Mouse (Mus musculus): ENCODE measurements around the gene Immp2l.

Immp2l gene

DNA sequence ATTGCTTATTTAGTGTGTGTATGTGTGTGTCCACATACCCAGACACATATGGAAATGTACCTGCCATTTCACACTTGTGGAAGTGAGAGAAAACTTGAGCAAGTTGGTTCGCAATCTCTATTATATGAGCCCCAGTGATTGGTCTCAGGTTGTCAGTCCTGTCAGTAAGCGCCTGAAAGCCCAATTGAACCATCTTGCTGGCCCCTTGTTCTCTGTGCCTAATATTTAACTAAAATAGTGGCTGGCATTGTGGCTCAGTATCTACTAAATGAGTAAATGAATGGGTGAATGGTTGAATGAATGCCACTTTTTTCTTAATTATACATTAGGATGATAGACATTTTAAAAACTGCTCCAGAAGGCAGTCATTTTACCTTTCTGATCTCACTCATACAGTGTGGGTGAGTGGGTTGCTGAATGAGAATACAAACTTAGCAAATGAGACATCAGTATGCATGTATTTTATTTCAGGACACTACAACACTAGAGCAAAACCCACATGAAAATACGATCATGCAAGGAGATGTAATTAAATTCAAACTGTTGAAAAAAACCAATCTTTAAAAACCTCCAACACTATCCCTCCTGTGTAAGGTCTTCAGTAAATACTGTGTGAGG lies 444.6 kb downstream of the Immp2l start:
- no peak for DNase-seq

DNA sequence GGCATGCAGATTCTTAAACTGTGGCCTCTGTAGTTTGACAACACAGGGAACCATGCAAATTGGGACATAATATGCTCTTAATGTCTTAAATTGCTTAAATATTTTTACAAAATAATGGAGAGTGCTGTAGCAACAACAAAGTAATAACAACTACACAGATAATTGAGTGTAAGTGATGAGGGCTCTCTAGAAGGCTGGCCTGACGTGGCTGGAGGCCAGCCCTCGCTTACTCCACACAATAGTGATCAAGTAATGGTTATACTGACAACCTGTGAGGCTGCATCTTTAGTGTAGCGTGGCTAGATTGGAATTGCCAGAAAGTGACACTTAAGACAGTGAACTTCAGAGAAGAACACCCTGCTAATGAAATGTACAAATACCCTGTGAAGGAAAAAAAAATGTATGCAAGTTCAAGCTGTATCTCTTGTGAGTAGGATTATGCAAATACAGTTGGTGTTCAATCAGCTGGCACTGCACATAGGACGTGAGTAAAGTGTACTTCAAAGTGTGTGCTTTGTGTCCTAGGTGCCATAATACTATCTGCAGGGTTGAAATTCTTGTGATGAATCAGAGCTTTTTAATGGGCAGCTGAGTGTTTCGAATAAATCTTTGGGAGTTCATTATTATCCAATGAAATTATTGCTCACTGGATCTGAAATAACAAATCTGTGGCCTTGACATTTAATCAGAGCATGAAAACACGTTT lies 445.4 kb downstream of the Immp2l start:
- DNase-seq: no peak

DNA sequence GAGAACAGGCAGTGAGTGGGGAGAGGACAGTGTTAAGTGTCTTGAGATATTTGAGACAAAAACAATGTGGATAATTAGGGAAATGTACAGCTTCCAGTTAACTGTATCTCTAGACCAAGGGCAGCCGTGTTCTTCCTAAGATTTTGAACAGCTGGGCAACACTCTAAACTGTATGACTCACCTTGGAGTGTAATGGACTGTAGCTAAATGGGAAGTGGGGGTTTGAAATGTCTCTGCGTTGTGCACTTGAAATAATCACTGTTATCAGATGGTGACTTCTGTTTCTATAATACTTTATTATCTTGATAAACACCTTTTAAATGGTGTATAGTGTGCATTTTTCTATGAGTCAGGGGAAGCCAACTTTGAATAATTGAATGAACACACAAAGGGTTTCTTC lies 457.6 kb downstream of the Immp2l start:
- DNase-seq: no peak

DNA sequence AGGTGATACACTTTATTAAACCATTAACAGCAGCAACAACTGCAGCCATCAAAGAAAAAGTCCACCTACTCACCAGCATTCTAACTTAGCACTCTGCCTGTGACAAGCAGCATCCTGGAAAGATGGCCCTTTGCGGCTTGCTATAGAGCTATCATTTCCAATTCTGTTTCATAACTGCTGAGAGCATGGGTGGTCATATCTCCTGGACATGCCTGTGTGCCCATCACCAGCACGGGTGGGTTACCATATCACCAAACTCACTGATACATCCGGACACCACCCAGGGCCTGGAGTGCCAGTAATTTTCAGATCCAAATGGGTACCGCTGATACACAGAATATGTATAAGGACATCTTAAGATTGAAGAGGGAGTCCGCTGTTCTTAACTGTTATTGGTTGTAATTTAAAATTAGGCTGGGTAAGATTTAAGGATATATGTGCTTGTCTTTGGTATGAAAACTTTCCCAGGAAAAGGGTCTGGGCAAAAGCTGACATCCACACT lies 459.3 kb downstream of the Immp2l start:
- DNase-seq: peak; percentile 19 to 31

DNA sequence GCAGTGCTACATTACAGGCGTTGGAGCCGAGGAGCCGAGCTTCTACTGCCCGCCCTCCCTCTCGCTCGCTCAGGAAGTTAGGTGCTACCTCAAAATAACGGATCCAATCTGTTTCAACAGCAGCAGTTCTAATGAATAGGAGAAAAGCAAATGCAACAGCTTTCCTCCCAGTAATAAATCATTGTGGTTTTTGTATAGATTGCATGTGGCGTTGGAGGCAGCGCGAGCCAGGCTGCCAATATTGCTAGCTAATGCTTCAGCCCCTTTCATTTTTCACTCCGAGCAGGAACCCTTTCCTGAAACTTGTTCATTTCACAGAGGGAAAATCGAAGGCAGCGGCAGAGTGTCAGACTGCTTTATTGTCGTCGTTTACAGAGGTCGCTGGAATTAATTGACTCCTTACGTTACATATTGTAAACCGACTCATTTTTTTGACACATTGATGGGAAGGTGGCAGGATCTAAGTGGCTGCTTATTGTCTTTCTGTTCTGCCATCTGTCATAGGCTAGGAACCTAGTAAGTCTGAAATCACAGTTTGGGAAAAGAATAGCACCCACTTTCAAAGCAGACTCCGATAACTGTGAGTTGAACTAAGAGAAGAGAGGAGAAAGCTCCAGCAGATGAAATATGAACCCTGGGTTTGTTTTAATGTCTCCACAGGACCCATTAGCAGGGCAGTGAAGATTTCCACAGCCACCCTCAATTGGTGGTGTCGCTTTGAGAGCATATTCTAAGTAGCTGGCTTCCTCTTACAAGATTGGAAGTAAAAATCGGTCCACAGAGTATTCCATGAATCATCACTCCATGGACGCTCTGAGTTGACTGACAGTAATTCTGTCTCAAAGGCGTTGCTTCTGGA lies 459.9 kb downstream of the Immp2l start:
- peak; percentile 31 to 50 for DNase-seq

DNA sequence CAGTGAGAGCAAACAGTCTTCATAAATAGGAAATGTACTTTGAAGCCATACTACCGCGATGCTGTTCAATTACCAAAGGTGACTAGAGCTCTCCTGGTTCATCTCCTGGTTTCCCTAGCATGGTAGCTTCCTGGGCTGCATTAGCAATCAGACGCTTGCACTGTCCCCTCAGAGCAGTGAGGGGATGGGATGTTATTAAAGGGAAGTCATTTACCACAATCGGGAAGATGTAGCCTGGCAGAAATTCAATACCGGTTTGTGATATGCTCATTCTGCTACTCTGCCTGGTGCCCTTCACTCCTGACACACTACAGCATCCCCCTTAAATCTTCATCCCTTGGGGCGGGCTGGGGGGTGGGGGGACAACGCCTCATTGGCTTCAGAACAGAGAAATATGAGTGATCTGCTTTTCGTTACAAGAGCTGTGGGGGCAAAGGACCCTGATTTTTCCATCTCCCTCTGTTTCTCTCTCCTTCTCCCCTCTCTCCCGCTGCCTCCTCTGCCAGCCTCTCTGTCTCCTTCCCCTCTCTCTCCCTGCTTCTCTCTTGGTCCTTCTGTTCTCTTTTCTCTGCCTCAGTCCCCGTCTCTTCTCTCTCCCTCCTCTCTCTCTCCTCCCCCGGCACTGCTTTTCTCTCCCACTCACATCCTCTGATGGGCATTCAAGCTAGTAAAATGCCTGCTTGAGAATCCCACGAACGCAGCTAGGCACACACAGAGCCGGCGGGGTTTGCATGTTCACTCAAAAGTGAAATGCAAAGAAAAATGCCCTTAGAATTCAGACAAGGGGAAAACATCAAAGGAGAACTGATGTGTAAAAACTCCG lies 461.0 kb downstream of the Immp2l start:
- peak; percentile 26 to 42 for DNase-seq

DNA sequence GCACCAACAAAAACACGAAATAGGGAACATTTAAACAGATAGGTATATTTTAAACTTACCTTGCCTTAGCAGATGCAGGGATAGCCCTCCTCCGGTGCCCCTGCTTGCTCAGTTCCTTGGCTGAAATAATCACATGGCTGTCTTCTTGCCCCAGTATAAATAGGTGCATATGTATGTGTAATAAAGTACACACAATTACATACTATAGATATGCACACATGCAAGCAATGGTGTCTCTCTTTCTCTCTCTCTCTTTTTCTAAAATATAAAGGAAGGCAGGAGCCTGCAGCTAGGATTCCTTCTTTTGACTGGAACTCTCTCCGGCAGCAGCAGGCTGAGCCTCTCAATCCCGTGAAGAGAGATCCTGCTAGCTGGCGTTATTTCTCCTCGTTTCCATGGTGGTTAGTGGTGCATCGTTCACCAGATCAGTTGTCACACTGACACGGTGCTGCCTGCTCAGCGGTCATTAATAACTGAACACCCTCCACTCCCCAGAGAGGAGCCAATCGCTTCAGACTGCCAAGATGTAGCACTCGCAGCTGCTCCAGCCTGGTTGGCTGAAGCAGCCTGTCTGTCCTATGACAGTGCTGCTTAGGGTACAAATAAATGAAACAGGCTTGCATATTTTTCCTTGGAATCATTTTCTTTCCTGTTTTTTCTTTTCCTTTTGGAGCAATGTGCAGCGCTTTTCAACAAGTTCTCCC lies 461.8 kb downstream of the Immp2l start:
- peak; percentile 69 to 74 for DNase-seq

DNA sequence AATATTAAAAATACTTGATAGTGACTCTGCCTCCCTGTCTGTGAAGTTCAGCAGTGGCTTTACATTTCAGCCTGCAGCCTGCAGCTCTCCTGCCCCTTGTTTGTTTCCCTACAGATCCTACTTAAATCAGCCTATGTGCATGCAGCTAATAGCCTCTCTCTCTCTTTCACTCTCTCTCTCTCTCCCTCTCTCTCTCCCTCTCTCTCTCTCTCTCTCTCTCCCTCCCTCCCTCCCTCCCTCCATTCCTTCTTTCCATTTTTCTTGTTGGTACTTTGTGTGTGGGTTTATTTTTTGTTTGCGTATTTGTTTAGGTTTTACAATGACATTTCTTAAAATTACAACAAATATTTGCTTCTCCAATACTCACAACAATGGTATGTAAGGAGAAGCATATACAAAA lies 462.4 kb downstream of the Immp2l start, which contains the start of gene Lrrn3:
Lrrn3 (minus strand) TSS at position 101 of the 400 bp plus-strand sequence.
- no peak for DNase-seq

DNA sequence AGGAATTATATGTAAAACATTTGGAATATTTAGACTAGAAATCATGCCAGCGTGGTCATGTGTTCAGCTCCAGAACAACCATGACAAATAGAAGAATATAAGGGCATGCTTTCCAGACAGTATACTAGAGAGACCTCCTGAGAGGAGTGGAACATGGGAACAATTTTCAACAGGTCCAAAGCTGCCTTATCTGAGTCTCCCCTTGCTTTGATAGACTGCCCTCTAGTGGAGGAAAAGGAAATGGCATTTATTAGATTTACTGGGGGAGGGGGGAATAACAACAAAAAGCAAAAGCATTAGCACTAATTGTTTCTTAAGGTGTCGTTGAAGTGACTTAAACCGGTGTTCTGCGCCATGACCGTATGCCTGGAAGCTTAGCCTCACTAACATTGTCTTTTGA lies 463.1 kb downstream of the Immp2l start:
- DNase-seq: peak in 1 of 2 experiments; percentile 23

DNA sequence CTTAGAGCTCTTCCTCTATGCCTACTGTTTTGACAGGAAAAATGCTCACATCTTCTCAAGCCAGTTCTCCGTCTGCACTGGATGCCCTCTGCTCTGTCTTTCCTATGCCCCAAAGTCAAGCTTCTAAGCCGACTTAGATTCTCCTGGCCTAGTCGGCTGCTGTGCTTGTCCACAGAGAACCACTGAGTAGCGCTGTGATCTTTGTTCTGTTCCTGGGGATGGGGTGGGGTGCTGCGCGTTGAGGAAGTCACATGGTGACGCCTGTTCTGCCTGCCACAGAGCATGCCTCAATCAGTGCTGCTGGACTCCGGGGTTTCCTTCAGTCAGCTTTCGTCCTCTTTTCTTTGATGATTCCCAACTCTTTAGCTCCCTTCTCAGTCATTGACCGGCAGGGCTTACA lies 470.7 kb downstream of the Immp2l start:
- no peak for DNase-seq

DNA sequence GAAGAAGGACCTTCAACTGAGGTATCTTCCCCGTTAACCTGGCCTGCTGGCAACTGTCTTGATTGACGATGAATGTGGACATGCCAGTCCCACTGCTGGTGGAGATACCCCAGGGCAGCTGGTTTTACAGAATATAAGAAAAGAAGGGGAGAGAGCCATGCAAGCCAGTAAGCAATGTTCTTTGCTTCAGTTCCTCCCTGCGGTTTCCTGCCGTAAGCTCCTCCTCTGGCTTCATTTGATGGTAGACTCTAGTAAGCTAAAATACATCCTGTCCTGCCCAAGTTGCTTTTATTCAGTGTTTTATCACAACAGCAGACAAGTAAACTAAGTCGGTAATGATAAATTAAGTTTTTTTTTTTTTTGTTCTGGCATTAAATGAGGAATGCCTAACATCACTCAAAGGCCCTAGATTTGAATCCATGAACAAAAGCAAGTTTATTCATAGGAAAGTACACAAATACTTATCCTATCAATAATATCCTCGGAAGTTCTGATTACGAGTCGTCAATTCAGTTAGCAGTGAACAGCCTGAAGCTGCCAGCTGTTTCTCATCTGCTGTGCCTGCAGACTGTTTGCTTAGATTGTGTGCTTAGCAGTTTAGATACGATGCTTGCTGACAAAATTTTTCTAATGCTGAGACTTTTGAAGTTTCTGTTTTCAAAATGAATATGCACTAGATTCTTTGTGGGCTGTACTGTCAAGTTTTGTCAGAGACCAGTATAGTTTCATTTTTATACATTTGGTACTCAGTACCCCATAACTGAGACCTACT lies 476.3 kb downstream of the Immp2l start:
- DNase-seq: no peak

DNA sequence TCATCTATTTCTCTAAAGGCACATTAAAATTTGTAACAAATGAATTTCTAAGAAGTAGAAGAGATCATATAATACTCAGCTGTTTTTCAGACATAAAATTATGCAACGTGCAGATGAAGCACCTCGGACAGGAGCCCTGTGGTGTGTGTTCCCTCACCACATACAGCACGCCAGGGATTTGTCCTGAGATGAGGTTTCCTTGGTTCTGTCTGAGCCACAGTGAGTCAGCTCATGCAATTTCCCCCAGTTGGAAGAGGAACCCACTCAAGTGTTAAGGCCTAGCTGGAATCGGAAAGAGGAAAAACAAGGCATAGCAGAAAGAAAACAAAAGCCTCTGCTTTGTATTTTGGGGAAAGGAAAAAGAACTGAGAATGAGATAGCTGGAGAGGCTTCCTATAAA lies 484.7 kb downstream of the Immp2l start:
- DNase-seq: no peak

DNA sequence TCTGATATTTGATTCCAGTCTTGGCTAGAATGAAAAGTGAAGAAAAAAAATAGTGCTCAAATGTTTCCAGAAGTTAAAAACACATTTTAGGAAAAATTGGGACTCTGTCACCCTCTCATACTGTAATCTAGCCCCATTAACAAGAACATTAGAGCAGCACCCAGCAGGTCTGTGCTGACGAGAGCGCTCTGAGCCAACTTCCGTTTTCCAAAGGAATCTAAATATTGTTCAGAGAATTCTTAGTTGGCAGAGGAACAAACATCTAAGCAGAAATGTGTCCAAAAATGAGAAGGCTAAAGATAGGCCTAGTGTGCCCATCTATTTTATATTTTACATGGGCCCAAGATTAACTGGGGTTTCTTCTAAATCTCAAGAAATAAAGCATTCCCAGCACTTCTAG lies 486.7 kb downstream of the Immp2l start:
- no peak for DNase-seq

DNA sequence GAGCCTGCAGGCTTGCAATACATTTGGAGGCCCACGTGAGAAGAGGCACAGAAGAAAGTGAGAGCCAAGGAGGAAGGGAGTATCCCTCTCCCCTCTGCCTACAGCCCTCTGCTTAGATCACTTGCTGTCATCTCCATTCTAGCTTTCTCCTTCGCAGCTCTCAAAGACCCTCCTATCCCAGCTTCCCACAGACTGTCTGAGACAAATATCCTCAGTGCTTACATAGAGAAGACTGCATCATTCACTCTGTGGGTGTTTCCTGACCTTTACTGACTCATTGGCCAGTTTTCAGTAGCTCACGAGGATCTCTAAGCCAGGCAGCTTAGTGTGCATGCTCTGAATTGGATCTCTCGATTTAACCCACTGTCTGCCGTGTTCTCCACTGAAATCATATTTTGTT lies 495.0 kb downstream of the Immp2l start:
- DNase-seq: no peak

DNA sequence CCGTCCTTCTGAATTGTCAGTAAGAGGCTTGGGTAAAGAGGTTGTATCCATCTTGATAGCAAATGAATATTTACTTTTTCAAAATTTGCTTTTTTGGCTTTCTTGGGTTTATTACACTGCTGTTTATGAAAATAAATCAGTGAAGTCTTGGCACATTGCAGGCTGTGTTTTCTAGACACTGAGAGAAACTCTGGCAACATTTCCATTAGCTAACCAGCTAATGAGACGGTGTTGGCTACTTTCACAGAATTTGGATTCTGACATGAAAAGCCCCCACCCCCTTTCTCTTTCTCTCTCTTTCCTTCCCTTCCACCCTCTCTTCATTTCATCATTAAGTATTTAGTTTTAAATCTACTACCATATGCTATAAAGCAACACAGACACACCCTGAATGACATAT lies 496.4 kb downstream of the Immp2l start:
- no peak for DNase-seq

DNA sequence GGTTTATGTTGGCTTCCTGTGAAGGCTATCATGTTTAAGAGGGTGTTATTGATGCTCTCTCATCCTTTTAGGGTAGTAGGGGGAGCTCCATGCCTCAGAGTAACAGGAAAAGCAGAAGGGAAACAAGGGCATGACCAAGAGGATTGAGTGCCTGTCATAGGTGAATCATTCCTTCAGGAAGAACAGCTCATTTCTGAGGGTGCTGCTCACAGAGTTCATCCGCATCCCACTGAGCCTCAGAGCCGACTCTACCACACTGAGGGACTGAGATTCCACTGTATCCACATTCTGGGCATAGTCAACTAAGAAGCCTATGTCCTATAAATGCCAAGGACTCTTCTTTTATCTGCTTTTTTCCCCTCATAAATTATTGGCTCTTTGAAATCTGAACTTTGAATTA lies 497.8 kb downstream of the Immp2l start:
- no peak for DNase-seq

DNA sequence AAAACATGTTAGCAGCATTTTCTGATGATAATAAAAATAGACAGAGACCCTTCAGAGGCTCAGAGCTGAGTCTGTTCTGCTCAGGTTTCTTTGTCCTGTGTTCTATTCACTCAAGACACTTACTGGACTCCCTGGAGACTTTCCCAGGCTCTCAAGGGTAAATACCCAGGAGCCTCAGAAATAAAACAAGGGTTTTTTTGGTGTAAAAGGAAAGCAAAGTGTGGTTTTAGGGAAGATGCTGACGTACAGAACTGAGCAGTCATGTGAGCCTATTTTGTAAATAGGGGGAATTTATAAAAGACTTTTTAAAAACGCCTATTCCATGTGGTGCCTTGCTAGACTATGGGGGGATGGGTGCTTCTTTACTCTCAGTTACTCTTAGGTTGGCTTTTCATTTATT lies 502.8 kb downstream of the Immp2l start:
- DNase-seq: no peak

DNA sequence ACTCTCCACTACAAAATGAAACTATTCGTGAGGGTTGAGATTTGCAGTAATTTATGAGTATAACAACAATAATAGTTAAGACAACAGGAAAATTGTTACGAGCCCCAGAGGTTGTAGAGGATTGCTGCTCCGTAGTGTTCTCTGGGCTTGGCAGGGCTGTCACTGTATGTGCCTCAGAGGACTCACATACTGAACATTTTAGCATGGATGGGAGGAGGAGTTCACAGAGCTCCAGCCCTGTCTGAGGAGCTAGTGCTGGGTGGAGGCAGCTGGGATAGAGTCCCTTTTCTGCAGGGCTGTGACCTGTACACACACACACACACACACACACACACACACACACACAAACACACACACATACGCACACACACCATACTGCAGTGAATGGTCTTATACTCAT lies 504.5 kb downstream of the Immp2l start:
- no peak for DNase-seq

DNA sequence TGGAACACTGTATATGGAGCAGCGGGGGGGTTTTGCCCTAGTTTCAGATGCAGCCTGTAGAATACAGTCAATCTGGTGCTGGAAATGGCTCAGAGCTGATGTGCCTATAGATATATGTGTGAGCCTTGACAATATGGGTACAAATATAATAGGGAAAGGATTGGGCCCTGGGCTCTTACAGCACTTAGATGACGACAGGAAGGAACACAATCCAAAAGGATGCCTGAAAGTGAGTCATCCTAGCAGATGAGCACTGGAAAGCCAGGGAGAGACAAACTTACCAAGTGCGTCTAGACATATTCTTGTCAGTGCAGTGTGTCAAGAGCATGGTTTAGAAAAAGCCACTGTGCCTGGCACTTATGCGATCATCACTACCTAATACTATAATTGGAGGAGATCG lies 516.1 kb downstream of the Immp2l start:
- no peak for DNase-seq

DNA sequence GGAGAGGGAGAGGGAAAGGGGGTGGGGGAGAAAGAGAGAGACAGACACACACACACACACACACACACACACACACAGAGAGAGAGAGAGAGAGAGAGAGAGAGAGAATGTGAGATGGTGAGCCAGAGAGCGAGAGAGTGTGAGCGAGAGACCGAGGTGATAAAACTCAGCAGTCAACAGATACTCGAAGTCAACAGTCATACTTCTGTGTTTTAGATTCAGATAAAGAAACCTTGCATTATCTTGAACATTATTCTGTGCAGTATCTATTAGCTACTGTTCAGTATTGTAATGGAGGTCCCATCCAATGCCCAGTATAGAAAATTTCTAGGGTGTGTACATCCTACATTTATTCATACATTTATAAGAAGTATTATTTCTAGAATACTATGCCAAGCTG lies 527.7 kb downstream of the Immp2l start:
- DNase-seq: no peak

DNA sequence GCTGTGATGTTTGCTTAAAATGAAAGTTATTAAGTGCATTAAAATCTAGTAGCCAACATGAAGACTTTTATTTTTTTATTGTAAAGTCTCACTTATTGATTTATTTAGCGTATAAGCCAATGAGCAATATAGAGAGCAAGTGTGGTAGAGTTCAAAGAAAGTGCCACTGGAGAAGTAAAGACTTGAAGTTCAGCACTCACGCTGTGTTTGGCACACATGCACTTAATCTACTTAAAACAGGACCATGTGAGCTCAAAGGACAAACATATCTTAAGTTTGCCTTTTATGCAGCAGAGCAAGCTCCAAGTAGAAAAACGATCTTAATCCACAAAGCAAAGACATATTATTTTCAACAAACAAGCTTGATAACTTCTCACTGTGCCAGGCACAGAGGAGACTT lies 533.9 kb downstream of the Immp2l start:
- no peak for DNase-seq
